Mouse (Mus musculus): ENCODE results near the gene Cyp2u1. TPM values are rescaled to one million over a fixed set of nuclear protein-coding genes. Genes with fewer than 3 reads are reported as not detected.
"Not testable (repeated sequence)": the region's sequence is repeated elsewhere in the genome, so short reads cannot be mapped to it uniquely, and the experiment has no call there.

Gene Cyp2u1
- total RNA-seq (2021) = 10 to 100 TPM; 28.7 to 29.2 TPM

GRCm38 (mm10) chr3:131302452-131303319 lies at the start of gene Cyp2u1:
Gene Cyp2u1, minus strand, starts transcription at chr3:131303227.
- peak; percentile 93 to 94 for DNase-seq
- intact Hi-C loops (cut with DNase I) = loop anchor here (5.0 kb wide), 1 partner anchor 250 kb away; no protein-coding TSS in a partner anchor

- DNase-seq = no peak
- intact Hi-C loops (cut with DNase I) = no loop called here
These were observed 47.5 kb upstream of the Cyp2u1 start for GRCm38 (mm10) chr3:131350539-131350938.

- intact Hi-C loops (cut with DNase I) = no loop called here
- DNase-seq = no peak
These were observed 46.0 kb upstream of the Cyp2u1 start for GRCm38 (mm10) chr3:131349013-131349412.

- intact Hi-C loops (cut with DNase I) = no loop called here
These were observed 45.5 kb upstream of the Cyp2u1 start for GRCm38 (mm10) chr3:131348579-131348950.

GRCm38 (mm10) chr3:131347831-131348578 lies 45.0 kb upstream of the Cyp2u1 start:
- intact Hi-C loops (cut with DNase I) = no loop called here
- DNase-seq = peak; percentile 5 to 25

More at GRCm38 (mm10) chr3:131348579-131348950, 45.5 kb upstream of the Cyp2u1 start:
- DNase-seq = no peak

- DNase-seq = no peak
- intact Hi-C loops (cut with DNase I) = no loop called here
These were observed 42.9 kb upstream of the Cyp2u1 start for GRCm38 (mm10) chr3:131345903-131346302.

- intact Hi-C loops (cut with DNase I) = no loop called here
- no peak for DNase-seq
These were observed 40.3 kb upstream of the Cyp2u1 start for GRCm38 (mm10) chr3:131343311-131343710.

GRCm38 (mm10) chr3:131340885-131341284 lies 37.9 kb upstream of the Cyp2u1 start:
- no peak for DNase-seq
- intact Hi-C loops (cut with DNase I) = no loop called here

- DNase-seq = no peak
These were observed 36.3 kb upstream of the Cyp2u1 start for GRCm38 (mm10) chr3:131339280-131339679.

GRCm38 (mm10) chr3:131337749-131338148 lies 34.7 kb upstream of the Cyp2u1 start:
- DNase-seq; intact Hi-C loops (cut with DNase I): not testable (repeated sequence)

More at GRCm38 (mm10) chr3:131339280-131339679, 36.3 kb upstream of the Cyp2u1 start:
- intact Hi-C loops (cut with DNase I) = no loop called here

- DNase-seq = no peak
- intact Hi-C loops (cut with DNase I) = no loop called here
These were observed 33.6 kb upstream of the Cyp2u1 start for GRCm38 (mm10) chr3:131336629-131337028.

- DNase-seq = peak in 1 of 2 experiments; percentile 10
- intact Hi-C loops (cut with DNase I) = no loop called here
These were observed 32.1 kb upstream of the Cyp2u1 start for GRCm38 (mm10) chr3:131335117-131335547.

- DNase-seq = no peak
- intact Hi-C loops (cut with DNase I) = no loop called here
These were observed 24.2 kb upstream of the Cyp2u1 start for GRCm38 (mm10) chr3:131327189-131327588.

- DNase-seq = no peak
- intact Hi-C loops (cut with DNase I) = no loop called here
These were observed 23.6 kb upstream of the Cyp2u1 start for GRCm38 (mm10) chr3:131326637-131327036.

GRCm38 (mm10) chr3:131322081-131322815 lies 19.2 kb upstream of the Cyp2u1 start:
- intact Hi-C loops (cut with DNase I) = no loop called here
- no peak for DNase-seq

- intact Hi-C loops (cut with DNase I) = loop anchor here (1.0 to 2.0 kb wide), 3 partner anchors 171 to 232 kb away; partner anchors contain the start of gene Sgms2
- peak; percentile 85 to 92 for DNase-seq
These were observed 17.2 kb upstream of the Cyp2u1 start for GRCm38 (mm10) chr3:131320184-131320583.

- intact Hi-C loops (cut with DNase I) = no loop called here
- no peak for DNase-seq
These were observed 15.2 kb upstream of the Cyp2u1 start for GRCm38 (mm10) chr3:131318211-131318610.

GRCm38 (mm10) chr3:131317126-131317525 lies 14.1 kb upstream of the Cyp2u1 start:
- no peak for DNase-seq
- intact Hi-C loops (cut with DNase I) = no loop called here

GRCm38 (mm10) chr3:131315957-131316510 lies 13.0 kb upstream of the Cyp2u1 start:
- no peak for DNase-seq
- intact Hi-C loops (cut with DNase I) = no loop called here

GRCm38 (mm10) chr3:131312340-131312739 lies 9.3 kb upstream of the Cyp2u1 start:
- intact Hi-C loops (cut with DNase I) = no loop called here
- no peak for DNase-seq

All from heart, postnatal 10 days (tissue).